Mouse (Mus musculus) gastrocnemius, adult 2 months (tissue): ENCODE results near the gene Pawr. TPM values are rescaled to one million over a fixed set of nuclear protein-coding genes. Genes with fewer than 3 reads are reported as not detected.
"Not testable (repeated sequence)": the region's sequence is repeated elsewhere in the genome, so short reads cannot be mapped to it uniquely, and the experiment has no call there.

Source experiments
- DNase-seq: peaks from one replicate; pipeline ENCODE4 v3.0.0; 2022
- H3K27ac ChIP-seq: fragments of 200-600 bp; 2 replicates; pipeline ENCODE4 v1.8.1; 2022; ENCODE audit warnings: mild to moderate bottlenecking
- H3K4me3 ChIP-seq: fragments of 200-600 bp; 2 replicates; pipeline ENCODE4 v1.8.1; 2022; ENCODE audit warnings: mild to moderate bottlenecking, moderate library complexity
- CTCF ChIP-seq: fragments of 200-600 bp; IDR thresholded peaks from 2 replicates; pipeline ENCODE4 v1.8.1; 2022; ENCODE audit warnings: antibody characterized with exemption, mild to moderate bottlenecking, moderate library complexity
- intact Hi-C: fragments of 180-260 bp; cut with DNase I; formaldehyde crosslinking; loops from one replicate; pipeline ENCODE4 v1.15.1; 2025
- total RNA-seq, 2 experiments: library from RNA; stranded (reverse); gene quantifications; 2 replicates each; pipeline ENCODE4 v1.2.3; 2021

Pawr gene
- total RNA-seq, 2 experiments from 2014 or later: 0.99 to 1.0 TPM

DNA sequence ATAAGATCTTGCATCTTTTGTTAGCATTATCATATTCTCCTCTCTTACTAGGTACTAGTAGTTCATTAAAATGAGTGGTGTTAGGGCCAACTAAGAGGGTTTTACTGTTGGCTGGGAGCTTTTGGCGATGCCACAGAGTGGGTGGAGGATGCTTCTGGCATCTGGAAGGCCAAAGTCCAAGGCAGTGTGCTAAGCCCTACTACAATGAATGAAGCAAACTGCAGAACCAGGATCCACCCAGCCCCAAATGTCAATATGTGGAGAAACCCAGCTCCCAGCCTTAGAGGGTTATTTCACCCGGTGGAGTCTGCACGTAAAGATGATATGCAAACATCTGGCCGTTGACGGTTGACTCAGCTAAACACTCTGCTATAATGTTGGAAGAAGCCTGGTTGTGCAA lies 2.1 kb upstream of the Pawr start:
- intact Hi-C loops: loop anchor here (10.0 kb wide), 1 partner anchor 115 kb away; no protein-coding TSS in a partner anchor

DNA sequence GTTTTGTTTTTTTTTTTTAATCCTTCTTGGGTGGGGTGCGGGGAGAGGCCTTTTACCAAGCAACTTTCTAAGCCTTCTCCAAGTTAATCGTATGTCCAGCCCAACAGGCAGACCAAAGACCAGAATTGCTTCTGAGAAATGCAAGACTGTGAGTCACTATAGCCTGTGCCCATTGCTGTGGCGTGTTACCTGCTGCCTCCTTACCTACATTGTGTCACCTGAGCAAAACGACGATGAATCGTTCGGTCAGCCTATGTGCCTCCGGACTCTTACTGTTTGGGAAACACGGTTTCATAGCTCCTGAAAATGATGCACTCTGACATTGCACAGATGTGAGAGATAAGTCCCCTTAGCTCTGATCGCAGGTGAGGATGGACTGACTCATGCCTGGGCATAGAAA lies 957 bp upstream of the Pawr start:
- Histone ChIP-seq H3K4me3 (no peak overlapping the region), H3K27ac (no peak overlapping the region)
- intact Hi-C loops: loop anchor here (10.0 kb wide), 1 partner anchor 114 kb away; no protein-coding TSS in a partner anchor
- DNase-seq: no peak
- no peak for TF ChIP-seq CTCF

More for the DNA sequence above, 2.1 kb upstream of the Pawr start:
- no peak overlapping the region for H3K27ac ChIP-seq
- no peak for DNase-seq
- no peak overlapping the region for H3K4me3 ChIP-seq
- TF ChIP-seq CTCF: no peak

DNA sequence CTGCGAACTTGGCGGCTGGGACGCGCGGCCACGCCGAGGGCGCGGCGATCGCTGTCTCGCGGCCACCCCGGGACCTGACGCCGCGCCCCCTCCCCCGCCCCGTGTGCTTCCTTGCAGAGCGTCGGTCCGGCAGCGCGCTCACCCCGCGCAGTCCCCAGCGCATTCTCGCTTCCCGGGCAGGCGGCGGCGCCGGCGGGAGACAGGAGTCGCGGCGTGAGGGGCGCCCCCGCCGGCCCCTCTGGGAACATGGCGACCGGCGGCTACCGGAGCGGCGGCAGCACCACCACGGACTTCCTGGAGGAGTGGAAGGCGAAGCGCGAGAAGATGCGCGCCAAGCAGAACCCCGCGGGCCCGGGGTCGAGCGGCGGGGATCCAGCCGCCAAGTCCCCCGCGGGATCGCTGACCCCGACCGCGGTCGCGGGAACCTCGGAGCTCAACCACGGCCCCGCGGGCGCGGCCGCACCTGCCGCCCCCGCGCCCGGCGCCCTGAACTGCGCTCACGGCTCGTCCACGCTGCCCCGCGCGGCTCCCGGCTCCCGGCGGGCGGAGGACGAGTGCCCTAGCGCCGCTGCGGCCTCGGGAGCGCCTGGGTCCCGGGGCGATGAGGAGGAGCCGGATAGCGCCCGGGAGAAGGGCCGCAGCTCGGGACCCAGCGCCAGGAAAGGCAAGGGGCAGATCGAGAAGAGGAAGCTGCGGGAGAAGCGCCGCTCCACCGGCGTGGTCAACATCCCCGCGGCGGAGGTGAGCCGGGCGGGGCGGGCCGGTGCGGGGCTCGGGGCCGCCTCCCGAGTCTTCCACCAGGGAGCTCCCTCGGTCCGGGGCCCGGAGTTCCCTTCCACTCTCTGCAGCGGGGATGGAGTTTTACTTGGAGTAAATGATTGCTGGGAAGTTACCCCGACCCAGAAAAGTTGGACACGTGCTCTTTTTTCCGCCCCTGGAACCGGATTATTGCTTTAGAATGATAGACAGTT lies 935 bp downstream of the Pawr start:
- intact Hi-C loops: loop anchor here (10.0 kb wide), 1 partner anchor 112 kb away; no protein-coding TSS in a partner anchor
- TF ChIP-seq CTCF: peak; percentile 47
- Histone ChIP-seq H3K4me3 (peak overlapping the region; percentile 89), H3K27ac (peak overlapping the region; percentile 70)
- peak; percentile 42 for DNase-seq

GRCm38 (mm10) chr10:108333642-108334041 lies 1.7 kb downstream of the Pawr start:
- no peak overlapping the region for H3K27ac ChIP-seq

GRCm38 (mm10) chr10:108334096-108334495 lies 2.2 kb downstream of the Pawr start:
- Histone ChIP-seq H3K4me3 (no peak overlapping the region), H3K27ac (no peak overlapping the region)
- TF ChIP-seq CTCF: no peak
- no peak for DNase-seq
- intact Hi-C loops: loop anchor here (10.0 kb wide), 1 partner anchor 111 kb away; no protein-coding TSS in a partner anchor

More at GRCm38 (mm10) chr10:108333642-108334041, 1.7 kb downstream of the Pawr start:
- TF ChIP-seq CTCF: no peak
- intact Hi-C loops: loop anchor here (10.0 kb wide), 1 partner anchor 111 kb away; no protein-coding TSS in a partner anchor
- no peak for DNase-seq
- H3K4me3 ChIP-seq: peak overlapping the region; percentile 89

GRCm38 (mm10) chr10:108335736-108336292 lies 3.9 kb downstream of the Pawr start:
- Histone ChIP-seq H3K4me3 (no peak overlapping the region), H3K27ac (no peak overlapping the region)
- intact Hi-C loops: loop anchor here (10.0 kb wide), 1 partner anchor 109 kb away; no protein-coding TSS in a partner anchor
- no peak for TF ChIP-seq CTCF
- DNase-seq: no peak

GRCm38 (mm10) chr10:108336581-108336980 lies 4.7 kb downstream of the Pawr start:
- DNase-seq: no peak
- intact Hi-C loops: loop anchor here (10.0 kb wide), 1 partner anchor 108 kb away; no protein-coding TSS in a partner anchor
- no peak overlapping the region for H3K4me3 ChIP-seq
- no peak overlapping the region for H3K27ac ChIP-seq
- TF ChIP-seq CTCF: no peak

DNA sequence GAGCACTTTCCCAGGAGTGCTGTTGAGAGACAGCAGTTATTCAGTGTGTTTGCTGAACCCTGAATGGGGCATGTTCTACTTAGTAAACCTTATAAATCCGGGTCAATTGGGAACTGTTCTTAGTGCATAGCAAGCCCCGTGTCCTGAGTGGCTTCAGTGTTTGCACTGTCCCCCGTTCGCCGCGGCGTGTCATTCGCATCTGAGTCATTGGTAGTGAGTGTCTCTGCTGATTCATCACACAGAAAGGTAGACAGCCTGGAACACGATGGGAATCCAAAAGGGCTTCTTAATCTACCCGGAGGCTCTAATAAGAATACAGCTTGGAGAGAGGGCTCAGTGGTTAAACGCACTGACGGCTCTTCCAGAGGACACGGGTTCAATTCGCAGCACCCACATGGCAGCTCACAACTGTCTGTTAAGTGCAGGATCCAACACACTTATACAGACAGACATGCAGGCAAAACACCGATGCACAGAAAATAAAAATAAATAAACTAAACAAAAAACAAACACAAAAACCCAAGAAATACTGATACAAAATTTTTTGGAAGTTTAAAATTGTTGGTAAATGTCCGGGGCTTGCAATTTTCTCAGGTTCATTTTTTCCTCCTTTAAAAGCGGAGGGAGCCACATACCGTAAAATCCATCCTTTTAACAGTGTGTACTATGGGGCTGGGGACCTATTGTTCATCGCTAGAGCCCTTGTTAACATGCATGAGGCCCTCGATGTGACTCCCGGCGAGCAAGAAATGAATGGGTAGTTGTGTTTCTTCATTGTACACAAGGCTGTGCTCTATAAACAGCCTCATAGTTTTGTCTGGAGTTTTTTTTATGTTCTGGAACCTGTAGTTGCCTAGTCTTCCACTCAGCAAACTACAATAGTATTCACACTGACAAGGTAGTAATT lies 6.4 kb downstream of the Pawr start:
- intact Hi-C loops: loop anchor here (10.0 kb wide), 1 partner anchor 106 kb away; no protein-coding TSS in a partner anchor
- DNase-seq: no peak
- no peak for TF ChIP-seq CTCF
- no peak overlapping the region for H3K4me3 ChIP-seq
- no peak overlapping the region for H3K27ac ChIP-seq

- no peak overlapping the region for H3K27ac ChIP-seq
- no peak for TF ChIP-seq CTCF
- no peak overlapping the region for H3K4me3 ChIP-seq
- no peak for DNase-seq
- intact Hi-C loops: loop anchor here (10.0 kb wide), 1 partner anchor 106 kb away; no protein-coding TSS in a partner anchor
Measured at GRCm38 (mm10) chr10:108339118-108339517, 7.2 kb downstream of the Pawr start.

DNA sequence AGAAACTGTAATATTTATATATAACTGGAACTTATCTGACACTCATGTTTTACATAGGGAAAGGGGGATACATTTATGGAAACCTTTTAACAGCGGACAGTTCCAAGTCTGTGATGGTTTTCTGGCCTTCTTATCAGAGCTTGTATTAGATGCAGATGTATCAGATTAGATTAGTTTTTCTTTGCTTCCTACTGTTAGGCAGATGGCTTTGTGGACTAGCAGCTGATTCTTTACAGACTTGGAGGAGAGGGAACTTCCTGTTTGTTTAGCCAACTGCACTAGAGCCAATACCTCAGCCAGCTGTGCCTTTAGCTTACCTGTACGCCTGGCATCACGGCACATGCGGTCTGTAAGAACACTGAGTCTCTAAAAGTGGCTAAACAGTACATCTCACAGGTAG lies 8.0 kb downstream of the Pawr start:
- DNase-seq: no peak
- H3K27ac ChIP-seq: no peak overlapping the region
- TF ChIP-seq CTCF: no peak
- intact Hi-C loops: loop anchor here (10.0 kb wide), 1 partner anchor 105 kb away; no protein-coding TSS in a partner anchor
- H3K4me3 ChIP-seq: no peak overlapping the region

GRCm38 (mm10) chr10:108343734-108344133 lies 11.8 kb downstream of the Pawr start:
- H3K27ac ChIP-seq: no peak overlapping the region
- intact Hi-C loops: no loop called here

DNA sequence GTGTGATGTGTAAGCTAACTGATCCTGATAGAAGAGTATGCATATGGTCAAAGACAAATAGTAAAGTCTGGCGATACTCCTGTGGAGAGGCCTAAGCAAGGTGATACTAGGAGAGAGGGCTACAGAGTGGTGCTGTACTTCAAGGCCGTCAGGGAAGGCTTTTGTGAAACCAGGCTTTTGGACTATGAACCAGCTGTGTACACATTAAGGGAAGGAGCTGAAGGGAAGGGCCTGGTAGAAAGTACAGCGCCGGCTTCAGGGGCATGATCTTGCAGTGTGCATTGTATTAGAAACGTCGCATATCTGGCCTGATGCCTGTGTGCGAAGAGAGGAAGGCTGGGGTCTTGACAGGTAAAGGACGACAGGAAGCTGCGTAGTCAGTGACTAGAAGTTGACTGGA lies 13.2 kb downstream of the Pawr start:
- no peak for TF ChIP-seq CTCF
- intact Hi-C loops: no loop called here
- Histone ChIP-seq H3K4me3 (no peak overlapping the region), H3K27ac (no peak overlapping the region)
- no peak for DNase-seq

More at GRCm38 (mm10) chr10:108343734-108344133, 11.8 kb downstream of the Pawr start:
- DNase-seq: no peak
- no peak overlapping the region for H3K4me3 ChIP-seq
- no peak for TF ChIP-seq CTCF

DNA sequence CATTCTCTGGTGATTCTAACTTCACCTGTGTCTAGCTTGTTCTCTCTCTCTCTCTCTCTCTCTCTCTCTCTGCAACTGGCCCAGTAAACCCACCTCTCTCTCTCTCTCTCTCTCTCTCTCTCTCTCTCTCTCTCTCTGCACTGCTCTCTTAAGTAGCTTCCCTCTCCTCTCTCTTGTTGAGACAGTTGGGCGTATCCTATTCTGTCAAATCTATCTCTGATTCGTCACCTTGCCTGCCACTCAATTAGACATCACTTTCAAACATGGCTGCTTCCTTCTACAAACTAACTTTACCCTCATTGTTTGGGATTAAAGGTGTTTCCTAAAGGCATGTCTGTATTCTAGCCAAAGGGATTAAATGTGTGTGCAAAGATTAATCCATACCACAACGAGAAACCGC lies 14.4 kb downstream of the Pawr start:
- H3K27ac ChIP-seq, H3K4me3 ChIP-seq, DNase-seq, intact Hi-C loops: not testable (repeated sequence)
